Mouse (Mus musculus) stomach, embryonic 16.5 days (tissue): ENCODE results near the gene Sstr3. TPM values are rescaled to one million over a fixed set of nuclear protein-coding genes. Genes with fewer than 3 reads are reported as not detected.

Source experiments
- ATAC-seq: fragments of 200-750 bp; cut with Nextera tagmentation; 2 replicates; pipeline ENCODE4 v1.8.0; 2017; ENCODE audit warnings: moderate number of reproducible peaks, moderate TSS enrichment; ENCODE audit not compliant: insufficient read depth, low FRiP score
- H3K27ac ChIP-seq: fragments of 300-500 bp; sonication (generic); 2 replicates; pipeline ENCODE4 v1.5.1; 2014; ENCODE audit warnings: low read length
- H3K27me3 ChIP-seq: fragments of 300-500 bp; sonication (generic); 2 replicates; pipeline ENCODE4 v1.6.1; 2014; ENCODE audit warnings: low read length, control low read depth, mixed read lengths; ENCODE audit not compliant: control insufficient read depth, insufficient read depth
- H3K36me3 ChIP-seq: fragments of 300-500 bp; sonication (generic); 2 replicates; pipeline ENCODE4 v1.6.1; 2014; ENCODE audit warnings: low read length; ENCODE audit not compliant: control insufficient read depth, insufficient read depth
- H3K4me1 ChIP-seq: fragments of 300-500 bp; sonication (generic); 2 replicates; pipeline ENCODE4 v1.6.1; 2014; ENCODE audit warnings: low read length, control low read depth, mixed read lengths; ENCODE audit not compliant: control insufficient read depth, insufficient read depth
- H3K4me2 ChIP-seq: fragments of 300-500 bp; sonication (generic); 2 replicates; pipeline ENCODE4 v1.6.1; 2014; ENCODE audit warnings: low read depth, low read length, mixed read lengths
- H3K4me3 ChIP-seq: fragments of 300-500 bp; sonication (generic); replicated peaks from 2 replicates; pipeline ENCODE4 v1.5.1; 2014; ENCODE audit warnings: mild to moderate bottlenecking, low read length
- H3K9ac ChIP-seq: fragments of 300-500 bp; sonication (generic); 2 replicates; pipeline ENCODE4 v1.6.1; 2014; ENCODE audit warnings: low read length
- H3K9me3 ChIP-seq: fragments of 300-500 bp; sonication (generic); replicated peaks from 2 replicates; pipeline ENCODE4 v1.6.1; 2016; ENCODE audit warnings: low read length, control low read depth; ENCODE audit not compliant: control insufficient read depth
- WGBS: fragments of 180-500 bp; shearing (Covaris S2); extraction: QIAGEN DNeasy Blood & Tissue Kit; methylation state at CpG from one replicate; pipeline ENCODE4 v1.1.7; 2014; 5-methylcytosine and 5-hydroxymethylcytosine counted together
- polyA plus RNA-seq: library from polyadenylated mRNA; unstranded; fragments of >200 nt; fragmentation: Nextera tagmentation; extraction: Ambion mirVana; gene quantifications from 2 replicates; pipeline ENCODE4 v1.2.1, GENCODE M21; 2015

The Sstr3 gene
- polyA plus RNA-seq, 1 experiment from 2014 or later: 0.12 TPM

DNA sequence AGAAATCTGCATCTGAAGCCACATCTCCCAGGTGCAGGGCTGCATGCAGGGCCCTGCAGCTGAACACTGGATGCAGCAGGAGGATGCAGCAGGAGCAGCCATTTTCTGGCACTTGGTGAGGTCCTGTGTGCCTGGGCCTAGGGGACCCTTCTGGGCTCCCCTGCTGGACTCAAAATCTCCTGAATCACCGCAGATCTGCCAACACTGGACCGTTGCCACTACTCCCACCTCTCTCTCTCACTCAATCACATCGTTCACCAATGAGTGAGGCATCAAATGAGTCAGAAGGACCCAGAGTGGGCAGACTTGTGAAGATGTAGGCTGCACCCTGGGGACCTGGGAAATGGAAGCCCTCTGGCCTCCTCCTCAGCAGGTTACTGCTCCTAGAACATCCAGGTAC, 3.4 kb downstream of the Sstr3 start:
- Histone ChIP-seq H3K27ac (no peak overlapping the region), H3K27me3 (peaks cover 12% of the 10 kb centered on the region; the same call in 1 of the 2 replicates)
- WGBS: 76% methylated on average over 3 of the region's 3 CpGs

DNA sequence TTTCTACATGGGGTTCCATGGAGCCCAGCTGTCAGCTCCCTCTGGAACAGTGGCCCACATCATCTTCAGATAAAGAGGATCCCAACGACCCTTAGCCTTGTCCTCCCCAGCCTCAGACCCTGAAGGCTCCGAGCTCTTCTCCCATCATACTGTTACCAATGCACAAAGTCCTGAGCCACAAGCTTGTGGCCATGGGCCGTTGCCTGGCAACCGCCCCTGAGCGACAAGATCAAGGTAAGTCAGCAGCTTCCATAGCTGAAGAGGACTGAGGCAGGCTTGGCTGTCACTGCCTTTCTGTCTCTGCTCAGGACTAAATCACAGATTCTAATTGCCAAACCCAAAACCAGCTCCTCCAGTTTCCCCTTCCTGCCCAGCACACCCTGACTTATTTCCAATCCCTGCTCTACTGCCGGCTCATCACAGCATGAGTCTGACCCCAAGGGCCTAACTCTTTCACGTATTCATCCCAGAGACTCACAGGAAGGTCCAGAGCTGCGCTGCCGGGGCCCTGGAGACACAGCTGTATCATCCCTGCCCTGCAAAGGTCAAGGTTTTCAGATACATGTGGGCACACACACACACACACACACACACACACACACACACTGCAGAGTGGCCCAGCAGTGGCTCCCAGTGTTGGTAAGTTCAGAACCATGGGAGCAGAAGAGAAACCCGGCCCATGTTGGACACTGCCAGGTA, 8.6 kb downstream of the Sstr3 start:
- Histone ChIP-seq H3K4me1 (peaks cover 19% of the 10 kb centered on the region), H3K27me3 (0 out of 2 replicates have a peak, but pooled peaks cover 5% of the 10 kb centered on the region), H3K27ac (peak overlapping the region; percentile 62), H3K4me3 (no peak overlapping the region), H3K4me2 (no peak overlapping the region), H3K36me3 (no peaks in the 10 kb centered on the region), H3K9me3 (no peaks in the 10 kb centered on the region), H3K9ac (0 out of 2 replicates have a peak overlapping the region, but pooled peaks have one; percentile 18)
- 62% methylated on average over 10 of the region's 10 CpGs for WGBS
- no peak for ATAC-seq

More for the DNA sequence above, 3.4 kb downstream of the Sstr3 start:
- ATAC-seq: no peak
- Histone ChIP-seq H3K9ac (no peak overlapping the region), H3K4me2 (no peak overlapping the region), H3K9me3 (no peaks in the 10 kb centered on the region), H3K4me3 (no peak overlapping the region), H3K4me1 (peaks cover 11% of the 10 kb centered on the region; the same call in 1 of the 2 replicates), H3K36me3 (no peaks in the 10 kb centered on the region)

DNA sequence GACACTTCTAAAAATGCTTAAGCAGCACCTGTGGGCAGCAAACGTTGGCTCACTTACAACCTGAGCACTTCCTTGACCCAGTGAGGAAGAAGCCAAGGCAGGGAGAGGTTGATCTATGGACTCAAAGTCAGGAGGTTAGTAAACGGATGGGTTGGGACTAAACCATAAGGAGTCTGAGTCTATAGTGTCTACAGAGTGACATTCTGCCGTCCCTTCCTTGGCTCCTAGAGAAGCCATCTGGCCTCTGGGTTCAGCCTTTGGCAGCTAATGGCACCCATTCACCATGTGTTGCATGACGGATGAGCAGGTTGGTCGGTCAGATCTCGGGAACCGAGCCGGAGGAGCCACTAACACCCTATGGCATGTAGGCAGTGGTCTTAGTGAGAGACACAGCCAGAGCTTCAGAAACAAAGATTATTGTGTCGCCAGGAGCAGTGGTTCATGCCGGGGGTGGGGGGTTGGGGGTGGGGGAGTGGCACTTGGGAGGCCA, 11.1 kb downstream of the Sstr3 start:
- H3K27ac ChIP-seq: peak overlapping the region; percentile 95

GRCm38 (mm10) chr15:78532566-78533345, 11.7 kb downstream of the Sstr3 start:
- Histone ChIP-seq H3K27me3 (no peaks in the 10 kb centered on the region), H3K9me3 (no peaks in the 10 kb centered on the region), H3K4me3 (no peak overlapping the region), H3K36me3 (no peaks in the 10 kb centered on the region), H3K9ac (peak overlapping the region; percentile 55), H3K27ac (peak overlapping the region; percentile 95), H3K4me2 (peak overlapping the region; percentile 56), H3K4me1 (peaks cover 40% of the 10 kb centered on the region)
- ATAC-seq: peak; percentile 22
- 55% methylated on average over 10 of the region's 10 CpGs for whole genome bisulfite sequencing

More for the DNA sequence above, 11.1 kb downstream of the Sstr3 start:
- ATAC-seq: no peak
- WGBS: 67% methylated on average over 10 of the region's 10 CpGs
- peak overlapping the region; percentile 39 for H3K9ac ChIP-seq
- H3K27me3 ChIP-seq: no peaks in the 10 kb centered on the region
- H3K36me3 ChIP-seq: no peaks in the 10 kb centered on the region
- no peaks in the 10 kb centered on the region for H3K9me3 ChIP-seq
- H3K4me1 ChIP-seq: peaks cover 40% of the 10 kb centered on the region
- no peak overlapping the region for H3K4me2 ChIP-seq
- no peak overlapping the region for H3K4me3 ChIP-seq

- peak overlapping the region; percentile 56 for H3K4me2 ChIP-seq
- H3K4me1 ChIP-seq: peaks cover 40% of the 10 kb centered on the region
- H3K27ac ChIP-seq: peak overlapping the region; percentile 95
- ATAC-seq: peak; percentile 84
- under 1% methylated on average over 25 of the region's 25 CpGs for WGBS
- H3K27me3 ChIP-seq: no peaks in the 10 kb centered on the region
- peak overlapping the region; percentile 37 for H3K4me3 ChIP-seq
- no peaks in the 10 kb centered on the region for H3K9me3 ChIP-seq
- no peaks in the 10 kb centered on the region for H3K36me3 ChIP-seq
- H3K9ac ChIP-seq: peak overlapping the region; percentile 67
Observed at GRCm38 (mm10) chr15:78531901-78532469, 12.5 kb downstream of the Sstr3 start.

- ATAC-seq: no peak
Observed at GRCm38 (mm10) chr15:78531451-78531720, 13.1 kb downstream of the Sstr3 start.

GRCm38 (mm10) chr15:78530671-78531450, 13.6 kb downstream of the Sstr3 start, which contains the start of gene C1qtnf6:
Gene C1qtnf6 (minus strand): TSS chr15:78531416.
- H3K27ac ChIP-seq: peak within 1 kb of the TSS; percentile 95
- 65% methylated on average over 17 of the region's 17 CpGs for WGBS
- H3K4me3 ChIP-seq: peak within 1 kb of the TSS; percentile 37
- no peaks in the 10 kb centered on the region for H3K27me3 ChIP-seq
- H3K4me1 ChIP-seq: peaks cover 40% of the 10 kb centered on the region
- H3K36me3 ChIP-seq: no peaks in the 10 kb centered on the region
- H3K4me2 ChIP-seq: peak within 1 kb of the TSS; percentile 56
- peak within 1 kb of the TSS; percentile 67 for H3K9ac ChIP-seq
- no peak for ATAC-seq
- H3K9me3 ChIP-seq: no peaks in the 10 kb centered on the region

More at GRCm38 (mm10) chr15:78531451-78531720, 13.1 kb downstream of the Sstr3 start:
- Histone ChIP-seq H3K4me1 (peaks cover 40% of the 10 kb centered on the region), H3K9me3 (no peaks in the 10 kb centered on the region), H3K36me3 (no peaks in the 10 kb centered on the region), H3K4me2 (peak overlapping the region; percentile 56), H3K27me3 (no peaks in the 10 kb centered on the region), H3K9ac (peak overlapping the region; percentile 67), H3K4me3 (peak overlapping the region; percentile 37), H3K27ac (peak overlapping the region; percentile 95)
- WGBS: 56% methylated on average over 4 of the region's 4 CpGs

DNA sequence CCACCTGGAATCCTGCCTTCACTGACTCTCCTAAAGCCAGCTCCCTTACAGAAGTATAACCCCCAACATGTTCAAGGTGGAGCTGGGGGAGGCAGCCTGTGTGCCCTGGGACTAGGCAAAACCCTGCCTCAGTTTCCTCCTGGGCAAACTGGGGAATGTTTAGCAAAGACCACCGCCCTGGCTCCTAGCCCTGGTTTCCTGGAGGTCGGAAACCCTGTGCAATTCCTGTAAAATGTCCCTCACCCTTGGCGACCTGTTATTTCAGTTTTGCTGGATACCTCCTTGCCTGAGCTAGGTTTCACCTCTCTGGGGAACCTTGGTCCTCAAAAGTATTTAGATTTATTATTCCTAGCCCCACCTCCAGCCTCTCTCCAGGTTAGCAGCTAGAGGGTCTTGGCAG, 14.3 kb downstream of the Sstr3 start:
- H3K27ac ChIP-seq: peak overlapping the region; percentile 95
- no peaks in the 10 kb centered on the region for H3K9me3 ChIP-seq
- H3K36me3 ChIP-seq: no peaks in the 10 kb centered on the region
- no peak for ATAC-seq
- H3K4me3 ChIP-seq: no peak overlapping the region
- peak overlapping the region; percentile 69; the same call in 1 of the 2 replicates for H3K4me2 ChIP-seq
- 71% methylated on average over 3 of the region's 3 CpGs for WGBS
- H3K9ac ChIP-seq: peak overlapping the region; percentile 67
- H3K4me1 ChIP-seq: peaks cover 40% of the 10 kb centered on the region
- no peaks in the 10 kb centered on the region for H3K27me3 ChIP-seq
